Mouse (Mus musculus): ENCODE data around the gene Etv6.

DNA sequence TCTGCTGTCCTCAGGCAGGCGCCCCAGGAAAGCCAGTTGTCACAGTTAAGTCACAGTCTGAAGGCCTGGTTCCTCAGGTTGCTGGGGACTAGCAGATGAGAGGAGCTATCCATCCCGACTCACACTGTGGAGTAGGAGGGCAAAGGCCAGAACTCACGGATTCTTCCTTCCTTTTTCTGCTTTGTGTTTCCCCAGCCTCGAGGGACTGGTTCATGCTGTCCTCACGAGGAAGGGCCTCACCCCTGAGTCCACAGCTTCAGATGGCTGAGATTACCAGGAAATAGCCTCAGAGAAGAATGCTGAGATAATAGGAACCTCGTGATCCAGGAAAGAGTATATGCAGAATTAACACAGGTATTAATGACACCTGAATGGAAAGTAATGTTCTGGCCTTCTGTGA, 30.6 kb downstream of the Etv6 start:
- no peak for TF ChIP-seq TAL1 (IDR thresholded peaks at IDR 0.05; ENCODE audit: low read length)
- TF ChIP-seq GATA1 (IDR thresholded peaks at IDR 0.05; ENCODE audit: low read length) = no peak

All from erythroblast, embryonic 14.5 days (primary cell).